Mouse (Mus musculus): Measurements from ENCODE around the gene Gper1.

GRCm38 (mm10) chr5:139434940-139435339, 12.0 kb downstream of the Gper1 start:
- no peak for TF ChIP-seq GATA1 (IDR thresholded peaks at IDR 0.05; ENCODE audit: borderline replicate concordance, low read length)
- no peak for TF ChIP-seq CTCF (IDR thresholded peaks at IDR 0.05; ENCODE audit: low read depth, low read length)
- no peak for TF ChIP-seq TAL1 (conservative IDR thresholded peaks at IDR 0.05; ENCODE audit: low read depth, low read length)

All from G1E (cell line).